Mouse (Mus musculus): ENCODE data around the gene Ovol1. TPM values are rescaled to one million over a fixed set of nuclear protein-coding genes. Genes with fewer than 3 reads are reported as not detected.

Gene Ovol1
- not detected for total RNA-seq (2021)
- long read RNA-seq: 0 reads

- no peak for DNase-seq (ENCODE audit: low spot score in 2 of 2)
Measured at GRCm38 (mm10) chr19:5560457-5561041, at the start of gene Ovol1. Gene Ovol1, minus strand, starts transcription at chr19:5560646.

DNA sequence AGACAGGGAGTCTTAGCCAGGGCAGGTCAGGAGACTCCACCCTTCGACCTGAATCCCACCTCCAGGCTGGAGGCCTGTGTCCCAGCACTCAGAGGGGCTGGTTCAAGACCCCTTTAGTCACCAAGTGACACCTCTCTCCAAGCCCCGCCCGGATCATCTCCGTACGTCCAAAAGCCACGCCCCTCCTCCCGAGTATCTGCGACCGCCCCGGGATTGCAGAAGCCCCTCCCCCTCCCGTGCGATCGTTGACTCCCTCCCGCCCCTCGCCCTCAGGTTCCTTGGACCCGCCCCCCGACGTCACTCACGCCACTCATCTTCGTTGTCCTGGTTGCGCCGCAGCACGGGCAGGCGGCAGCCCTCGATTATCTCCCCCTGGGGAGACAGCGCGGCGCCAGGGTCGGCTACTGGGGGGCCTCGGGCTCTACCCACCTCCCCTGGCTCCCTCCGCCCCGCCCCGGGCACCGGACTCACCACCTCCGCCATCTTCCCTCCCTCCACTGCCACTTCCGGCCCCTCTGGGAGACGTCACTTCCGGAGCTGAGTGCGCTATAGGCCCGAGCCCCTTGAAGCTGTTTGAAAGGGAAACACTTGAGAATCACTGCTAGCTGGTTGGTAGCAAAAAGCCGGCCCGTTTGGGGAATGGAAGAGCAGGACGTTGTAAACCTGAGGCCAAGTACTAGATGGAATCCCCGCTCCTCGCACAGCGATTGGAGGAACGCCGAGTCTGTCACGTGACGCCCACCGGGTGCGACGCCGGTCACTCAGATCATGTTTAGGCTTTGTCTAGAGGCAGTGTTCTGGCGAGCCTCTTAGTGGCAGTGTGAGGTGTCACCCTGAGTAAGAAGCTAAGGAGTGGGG, 49.3 kb upstream of the Ovol1 start, which contains the start of gene Kat5:
Gene Kat5 (minus strand): TSS at position 691 of the 858 bp plus-strand sequence.
- peak; percentile 90 to 95 for DNase-seq (ENCODE audit: low spot score in 2 of 2)

DNA sequence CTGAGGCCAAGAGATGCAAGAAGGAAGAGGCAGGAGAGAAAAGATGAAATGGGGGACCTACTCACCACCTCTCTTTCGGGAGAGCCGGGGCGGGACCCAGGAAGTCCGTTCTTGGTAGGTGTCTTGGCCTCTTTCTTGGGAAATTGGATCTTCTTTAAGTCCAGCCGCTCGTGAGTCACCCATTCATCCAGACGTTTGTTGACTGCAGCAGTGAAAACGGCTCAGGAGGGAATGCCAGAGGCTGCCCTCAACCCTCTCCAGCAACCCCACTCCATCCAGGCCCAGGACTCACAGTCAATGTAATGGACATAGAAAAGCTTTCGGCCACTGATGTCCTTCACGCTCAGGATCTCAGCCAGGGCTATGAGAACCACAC, 48.7 kb upstream of the Ovol1 start:
- DNase-seq (ENCODE audit: low spot score in 2 of 2): no peak

DNA sequence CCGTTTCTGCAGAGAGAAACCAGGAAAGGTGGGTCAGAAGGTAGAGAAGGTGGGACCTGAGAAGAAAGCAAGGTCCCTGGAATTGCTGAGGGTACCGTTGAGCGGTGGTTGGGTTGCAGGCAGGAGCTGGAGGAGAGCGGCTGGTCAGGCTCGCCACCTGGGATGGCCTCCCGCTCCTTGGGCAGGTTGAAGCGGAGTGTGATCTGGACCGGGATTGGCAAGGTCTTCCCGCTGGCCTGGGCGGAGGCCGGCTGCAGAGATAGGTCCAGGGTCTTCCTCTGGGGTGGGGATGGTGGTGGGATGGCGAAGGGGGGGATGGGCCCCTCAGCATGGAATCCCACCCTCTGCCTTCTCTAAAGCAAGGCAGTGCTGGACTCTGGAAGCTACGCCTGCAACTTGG, 48.3 kb upstream of the Ovol1 start:
- DNase-seq (ENCODE audit: low spot score in 2 of 2): no peak

DNA sequence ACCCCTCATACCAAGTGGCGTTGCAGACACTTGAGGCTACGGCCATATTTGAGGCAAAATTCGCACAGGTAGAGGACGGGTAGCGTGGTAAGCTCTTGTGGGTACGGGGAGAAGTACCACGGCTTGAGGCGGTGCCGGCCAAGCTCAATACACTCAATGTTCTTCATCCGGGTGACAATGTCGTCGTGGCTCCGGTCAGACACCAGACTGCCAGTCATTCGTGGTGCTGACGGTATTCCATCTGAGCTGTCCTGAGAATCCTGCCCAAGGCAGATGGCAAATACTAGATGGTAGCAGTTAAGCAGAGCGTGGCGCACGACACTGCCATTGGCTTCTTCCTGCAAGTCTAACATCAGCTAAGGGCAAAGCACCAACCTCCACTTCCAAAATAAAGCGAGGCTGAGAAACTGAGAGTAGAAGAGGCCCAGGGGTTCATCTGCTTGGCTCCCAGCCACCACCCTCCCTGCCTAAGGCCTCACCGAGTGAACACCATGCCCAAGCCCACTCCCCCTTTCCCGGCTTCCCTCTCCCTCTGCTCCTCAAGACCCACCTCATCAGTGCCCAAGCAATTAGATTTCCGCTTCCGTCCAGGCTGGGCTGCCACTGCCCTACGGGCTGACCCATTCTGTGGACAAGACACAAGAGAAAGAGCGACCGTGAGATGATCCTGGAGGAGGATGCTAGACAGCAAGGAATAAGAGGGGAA, 47.4 kb upstream of the Ovol1 start:
- no peak for DNase-seq (ENCODE audit: low spot score in 2 of 2)

GRCm38 (mm10) chr19:5606196-5606595, 45.8 kb upstream of the Ovol1 start:
- DNase-seq (ENCODE audit: low spot score in 2 of 2): no peak

DNA sequence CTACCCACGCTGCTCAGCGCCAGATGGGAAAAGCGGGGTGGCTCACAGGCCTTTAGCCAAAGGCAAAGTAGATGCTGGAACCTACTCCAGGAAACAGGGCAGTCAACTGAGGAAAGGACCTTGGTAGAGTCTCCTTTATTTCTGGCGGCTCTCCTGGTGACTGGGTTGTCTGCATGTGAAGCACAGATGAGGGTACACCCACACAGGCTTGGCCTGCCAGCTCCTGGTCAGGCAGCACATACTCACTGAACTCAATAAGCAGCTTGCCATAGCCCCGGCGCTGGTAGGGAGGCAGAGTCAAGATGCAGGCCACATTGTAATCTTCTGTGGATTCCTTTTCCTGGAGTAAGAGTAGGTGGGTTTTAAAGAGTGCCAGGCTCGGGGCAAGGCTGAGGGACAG, 44.7 kb upstream of the Ovol1 start:
- DNase-seq (ENCODE audit: low spot score in 2 of 2): peak in 1 of 2 experiments; percentile 63

DNA sequence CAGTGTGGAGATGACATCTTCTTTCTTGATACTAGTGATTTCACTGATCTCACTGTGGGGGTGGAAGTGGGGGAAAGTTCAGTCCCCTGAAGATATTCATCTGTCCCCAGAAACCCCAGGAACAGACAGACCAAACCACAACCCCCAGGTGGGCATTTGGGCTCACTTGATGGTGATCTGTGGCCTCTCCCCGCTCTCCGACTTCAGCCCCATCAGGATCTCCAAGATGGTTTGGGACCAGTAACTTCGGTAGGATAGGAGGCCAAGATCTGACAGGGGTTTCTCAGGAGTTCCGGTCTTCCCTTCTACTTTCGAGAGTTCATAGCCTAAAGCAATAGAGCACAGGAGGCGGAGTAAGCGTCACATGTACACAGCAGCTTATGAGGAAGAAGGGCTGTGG, 43.2 kb upstream of the Ovol1 start:
- DNase-seq (ENCODE audit: low spot score in 2 of 2): no peak

GRCm38 (mm10) chr19:5601752-5602541, 41.5 kb upstream of the Ovol1 start, which contains the start of gene Rnaseh2c:
Gene Rnaseh2c, plus strand, starts transcription at chr19:5601873.
- DNase-seq (ENCODE audit: low spot score in 2 of 2): peak; percentile 67 to 87

DNA sequence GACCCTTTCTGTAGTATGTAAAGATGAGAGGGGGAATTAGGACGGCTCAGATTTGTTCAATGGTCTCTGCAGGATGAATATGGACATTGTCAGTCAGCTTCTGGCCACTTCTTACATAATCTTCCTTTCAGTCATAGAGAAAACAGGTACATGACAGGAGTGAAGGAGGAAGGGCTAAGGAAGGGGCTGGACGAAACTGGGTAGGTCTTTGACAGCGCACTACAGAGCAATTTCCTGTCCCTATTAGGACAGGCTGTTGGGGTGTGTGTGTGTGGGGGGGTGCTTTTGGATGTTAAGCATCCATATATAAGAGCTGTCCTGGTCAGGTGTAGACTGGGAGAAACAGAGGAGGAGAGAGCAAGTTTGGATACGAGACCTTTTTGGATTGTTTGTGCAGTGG, 38.8 kb upstream of the Ovol1 start:
- DNase-seq (ENCODE audit: low spot score in 2 of 2): no peak

DNA sequence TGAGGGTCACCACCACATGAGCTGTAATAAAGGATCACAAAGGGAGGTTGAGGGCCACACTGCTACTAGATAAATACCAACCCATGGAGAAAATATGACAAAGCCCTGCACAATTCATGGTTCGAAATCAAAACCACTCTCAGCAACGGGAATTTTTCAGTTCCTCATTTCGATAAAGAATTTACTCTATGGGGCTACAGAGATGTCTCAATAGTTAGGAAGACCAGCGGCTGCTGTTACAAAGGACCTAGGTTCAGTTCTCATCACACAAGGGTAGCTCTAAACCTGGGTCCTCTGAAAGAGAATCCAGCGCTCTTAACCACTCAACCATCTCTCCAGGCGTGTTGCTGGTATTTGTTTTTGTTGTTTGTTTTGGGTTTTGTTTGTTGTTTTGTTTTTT, 31.4 kb upstream of the Ovol1 start:
- DNase-seq (ENCODE audit: low spot score in 2 of 2): no peak

GRCm38 (mm10) chr19:5589159-5589558, 28.7 kb upstream of the Ovol1 start:
- no peak for DNase-seq (ENCODE audit: low spot score in 2 of 2)

DNA sequence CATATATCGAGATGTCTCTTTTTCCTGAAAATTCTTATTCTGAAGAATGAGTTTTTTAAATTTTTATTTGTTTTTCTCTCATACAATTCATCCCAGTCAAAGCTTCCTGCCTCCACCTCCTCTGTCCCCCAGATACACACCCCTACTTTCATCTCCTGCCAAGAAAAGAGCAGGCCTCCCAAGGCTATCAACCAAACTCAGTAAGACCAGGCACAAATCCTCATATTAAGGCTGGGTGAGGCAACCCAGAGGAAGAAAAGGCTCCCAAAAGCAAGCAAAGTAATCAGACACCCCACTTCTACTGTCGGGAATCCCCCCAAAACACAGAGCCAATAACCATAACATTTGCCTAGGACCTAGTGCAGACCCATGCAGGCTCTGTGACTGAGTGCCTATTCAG, 21.5 kb upstream of the Ovol1 start:
- DNase-seq (ENCODE audit: low spot score in 2 of 2): no peak

- DNase-seq (ENCODE audit: low spot score in 2 of 2): no peak
Measured at GRCm38 (mm10) chr19:5580776-5581175, 20.3 kb upstream of the Ovol1 start.

GRCm38 (mm10) chr19:5579971-5580370, 19.5 kb upstream of the Ovol1 start:
- DNase-seq (ENCODE audit: low spot score in 2 of 2): no peak

DNA sequence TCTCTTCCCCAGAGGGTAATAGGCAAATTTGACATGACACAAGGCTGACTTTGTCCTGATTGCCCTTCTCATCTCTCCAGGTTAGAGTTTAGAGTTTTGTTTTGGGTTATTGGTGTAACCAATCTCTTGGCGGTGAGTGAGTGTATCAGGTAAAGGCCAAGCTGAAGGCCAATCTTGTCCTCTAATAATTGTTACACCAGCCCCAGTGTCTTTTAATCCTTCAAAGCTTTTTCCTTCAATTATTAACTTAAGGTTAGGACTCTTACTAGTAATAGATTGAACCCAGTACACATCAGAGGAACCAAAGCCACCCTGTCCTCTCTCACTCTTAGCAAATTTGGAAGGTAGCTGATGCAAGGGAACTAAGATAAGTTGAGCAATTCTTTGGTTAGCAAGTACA, 14.9 kb upstream of the Ovol1 start:
- DNase-seq (ENCODE audit: low spot score in 2 of 2): no peak

DNA sequence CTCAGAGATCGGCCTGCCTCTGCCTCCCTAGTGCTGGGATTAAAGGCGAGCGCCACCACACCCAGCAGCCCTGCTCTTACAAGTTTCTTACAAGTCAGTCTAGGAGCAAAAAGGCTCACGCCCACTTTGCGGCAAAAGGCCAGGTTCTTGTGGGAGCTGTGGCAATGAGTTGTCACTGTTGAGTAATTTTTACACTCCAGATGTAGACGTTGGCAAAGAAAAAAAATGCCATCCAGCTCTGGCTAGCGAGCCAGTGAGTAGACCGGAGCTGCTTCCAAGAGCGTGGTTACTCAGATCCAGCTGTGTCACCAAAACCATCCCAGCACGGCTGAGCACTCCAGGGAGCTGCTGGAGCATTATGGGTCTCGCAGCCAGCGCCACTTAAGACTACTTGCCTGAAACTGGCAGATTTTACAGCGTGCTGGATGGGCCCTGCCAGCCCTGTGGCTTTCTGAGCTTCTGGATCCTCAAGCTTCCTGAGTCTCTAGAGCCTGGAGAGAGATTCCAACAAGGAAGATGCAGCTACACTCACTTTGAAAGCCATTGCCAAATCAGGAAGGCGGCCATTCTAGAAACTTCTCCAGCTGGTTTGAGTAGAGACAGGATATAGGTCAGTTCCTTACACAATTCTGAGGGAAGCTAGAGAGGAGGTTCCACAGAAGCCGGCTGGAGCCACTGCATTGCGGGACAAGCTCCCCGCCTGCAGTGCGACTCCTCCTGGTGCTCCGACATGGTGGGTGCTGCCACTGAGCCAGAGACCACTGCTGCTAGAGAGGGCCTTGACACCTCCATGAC, 12.1 kb upstream of the Ovol1 start:
- peak; percentile 25 to 66 for DNase-seq (ENCODE audit: low spot score in 2 of 2)

DNA sequence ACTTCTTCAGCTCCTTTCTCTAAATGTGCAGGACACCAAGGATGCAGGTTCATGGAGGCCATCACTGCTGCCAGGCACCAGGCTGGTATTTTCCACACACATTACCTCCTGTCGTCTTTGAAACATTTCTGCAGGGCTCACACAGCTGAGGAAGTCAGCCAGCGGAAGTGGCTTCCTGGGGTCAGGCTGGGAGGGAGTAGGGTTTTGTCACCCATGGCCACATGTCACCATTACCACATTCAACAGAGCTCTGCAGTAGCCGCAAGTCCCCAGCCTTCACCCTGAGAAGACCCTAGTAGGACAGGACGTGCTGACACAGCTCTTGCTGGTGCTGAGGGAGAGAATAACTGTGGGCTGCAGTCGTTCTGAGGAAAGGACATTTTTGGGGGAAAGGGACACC, 11.4 kb upstream of the Ovol1 start:
- no peak for DNase-seq (ENCODE audit: low spot score in 2 of 2)

DNA sequence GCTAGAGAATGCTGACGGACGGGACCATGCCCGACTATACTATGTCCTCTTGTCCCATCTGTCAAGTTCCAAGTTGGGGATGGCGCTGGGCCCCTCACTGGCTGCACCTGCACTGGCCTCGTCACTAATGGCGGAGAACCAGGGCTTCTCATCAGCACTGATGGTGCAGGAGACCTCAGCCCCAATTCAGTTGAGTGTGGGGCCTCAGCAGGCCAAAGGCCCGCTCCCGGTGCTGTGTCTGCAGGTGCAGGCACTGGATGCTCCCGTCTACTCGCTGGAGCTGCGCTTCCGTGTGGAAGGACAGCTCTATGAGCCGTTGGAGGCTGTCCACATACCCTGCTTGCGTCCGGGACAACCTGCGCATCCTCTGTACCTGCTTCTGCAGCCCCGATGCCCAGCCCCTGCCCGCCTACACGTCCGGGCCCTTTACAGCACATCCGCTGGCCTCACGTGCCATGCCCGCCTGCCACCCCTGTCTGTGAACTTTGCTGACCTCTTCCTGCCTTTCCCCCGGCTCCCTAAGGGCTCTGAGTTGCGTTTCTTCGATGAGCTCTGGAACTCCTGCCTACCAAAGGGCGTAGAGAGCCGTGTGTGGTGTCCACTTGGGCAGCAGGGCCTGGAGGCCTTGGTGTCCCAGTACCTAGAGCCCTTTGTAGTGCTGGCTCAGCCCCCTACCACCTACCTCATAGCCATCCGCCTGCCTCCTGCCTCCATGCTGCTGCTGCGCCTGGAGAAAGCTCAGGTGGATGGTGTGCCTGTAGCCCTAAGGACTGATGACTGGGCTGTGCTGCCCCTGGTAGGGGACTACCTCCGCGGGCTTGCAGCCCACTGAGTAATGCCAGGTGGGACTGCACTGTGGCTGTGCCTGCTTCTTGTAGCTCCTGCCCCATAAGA, 10.2 kb upstream of the Ovol1 start:
- DNase-seq (ENCODE audit: low spot score in 2 of 2): no peak
